Mouse (Mus musculus) gonadal fat pad, adult 2 months (tissue): ENCODE measurements around the gene Tlnrd1. TPM values are rescaled to one million over a fixed set of nuclear protein-coding genes. Genes with fewer than 3 reads are reported as not detected.
A peak's percentile ranks its signal among the peaks of the same experiment; 100 is the strongest.

Source experiments
- DNase-seq: peaks from one replicate; pipeline ENCODE4 v3.0.0-alpha.2; 2012; ENCODE audit warnings: low read depth
- polyA plus RNA-seq: library from polyadenylated mRNA; depleted of rRNA; stranded (reverse); fragments of >200 nt; gene quantifications from 2 replicates; pipeline ENCODE4 v1.2.3, GENCODE M21; 2012

Tlnrd1 gene
- polyA plus RNA-seq, 1 experiment: 17.3 TPM

- DNase-seq: no peak
These were observed 922 bp upstream of the Tlnrd1 start for GRCm38 (mm10) chr7:83884921-83885532.

- no peak for DNase-seq
These were observed 657 bp downstream of the Tlnrd1 start for GRCm38 (mm10) chr7:83883276-83884020.

- DNase-seq: no peak
These were observed 1.4 kb downstream of the Tlnrd1 start for GRCm38 (mm10) chr7:83882633-83883275.

GRCm38 (mm10) chr7:83882150-83882632 is 1.9 kb downstream of the Tlnrd1 start:
- DNase-seq: no peak

GRCm38 (mm10) chr7:83878676-83879448 is 5.2 kb downstream of the Tlnrd1 start:
- no peak for DNase-seq

- DNase-seq: no peak
These were observed 7.0 kb downstream of the Tlnrd1 start for GRCm38 (mm10) chr7:83877088-83877487.

GRCm38 (mm10) chr7:83869839-83870543 is 14.1 kb downstream of the Tlnrd1 start:
- no peak for DNase-seq

- DNase-seq: peak; percentile 62
These were observed 15.9 kb downstream of the Tlnrd1 start for GRCm38 (mm10) chr7:83868200-83868599.

- no peak for DNase-seq
These were observed 20.6 kb downstream of the Tlnrd1 start for GRCm38 (mm10) chr7:83863554-83863953.

- DNase-seq: no peak
These were observed 24.6 kb downstream of the Tlnrd1 start for GRCm38 (mm10) chr7:83859378-83860083.

- DNase-seq: no peak
These were observed 26.2 kb downstream of the Tlnrd1 start for GRCm38 (mm10) chr7:83857921-83858320.

GRCm38 (mm10) chr7:83857208-83857488 is 27.0 kb downstream of the Tlnrd1 start:
- DNase-seq: no peak

GRCm38 (mm10) chr7:83856353-83857207 is 27.5 kb downstream of the Tlnrd1 start:
- no peak for DNase-seq

GRCm38 (mm10) chr7:83855203-83855602 is 28.9 kb downstream of the Tlnrd1 start:
- no peak for DNase-seq

GRCm38 (mm10) chr7:83852381-83853380 is 31.4 kb downstream of the Tlnrd1 start:
- DNase-seq: no peak

- no peak for DNase-seq
These were observed 32.3 kb downstream of the Tlnrd1 start for GRCm38 (mm10) chr7:83851569-83852380.

GRCm38 (mm10) chr7:83847187-83848075 is 36.7 kb downstream of the Tlnrd1 start:
- no peak for DNase-seq
